Mouse (Mus musculus) cerebellum, adult 2 months (tissue): ENCODE results near the gene Kctd6.

Experiments used
- CTCF ChIP-seq: fragments of 200-500 bp; IDR thresholded peaks from 2 replicates; pipeline ENCODE4 v1.5.1; 2011; ENCODE audit warnings: low read depth, mild to moderate bottlenecking, control low read depth, low read length, moderate library complexity, borderline replicate concordance; ENCODE audit not compliant: insufficient read depth
- POLR2A ChIP-seq: fragments of 200-500 bp; IDR thresholded peaks from 2 replicates; pipeline ENCODE4 v1.6.1; 2011; ENCODE audit warnings: low read length, control low read depth, borderline replicate concordance; ENCODE audit not compliant: insufficient read depth

DNA sequence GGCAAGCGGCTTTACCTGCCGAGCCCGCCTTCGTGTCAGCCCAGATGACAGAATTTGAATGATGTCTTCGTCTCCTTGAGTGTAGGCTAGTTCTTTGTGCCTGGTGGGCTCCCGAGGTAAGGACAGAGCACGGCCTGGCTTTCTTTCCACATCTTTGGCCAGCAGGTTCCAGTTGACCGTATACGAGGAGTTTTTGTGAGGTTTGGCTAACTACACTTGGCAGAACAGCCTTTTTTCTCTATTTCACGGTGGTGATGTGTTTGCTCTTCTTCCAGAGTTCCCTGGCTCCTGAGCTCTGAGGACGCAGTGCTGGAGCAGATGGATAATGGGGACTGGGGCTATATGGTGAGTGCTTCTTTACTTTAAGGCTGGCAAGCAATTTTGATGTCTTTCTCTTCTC lies 5.9 kb downstream of the Kctd6 start:
- TF ChIP-seq POLR2A (no peak), CTCF (no peak)
